Mouse (Mus musculus) lung, postnatal 0 days (tissue): Measurements from ENCODE around the gene Serinc5. TPM values are rescaled to one million over a fixed set of nuclear protein-coding genes. Genes with fewer than 3 reads are reported as not detected.
A peak's percentile ranks its signal among the peaks of the same experiment; 100 is the strongest.
"Not testable (repeated sequence)": the region's sequence is repeated elsewhere in the genome, so short reads cannot be mapped to it uniquely, and the experiment has no call there.

ENCODE experiments used
- ATAC-seq: fragments of 200-750 bp; cut with Nextera tagmentation; 2 replicates; pipeline ENCODE4 v1.8.0; 2017; ENCODE audit warnings: moderate library complexity
- DNase-seq: peaks from one replicate; pipeline ENCODE4 v3.0.0-alpha.2; 2016; ENCODE audit warnings: low spot score
- H3K27ac ChIP-seq: fragments of 300-500 bp; sonication (generic); 2 replicates; pipeline ENCODE4 v1.5.1; 2014; ENCODE audit warnings: antibody characterized with exemption, mild to moderate bottlenecking, low read length, mixed read lengths
- H3K27me3 ChIP-seq: fragments of 300-500 bp; sonication (generic); replicated peaks from 2 replicates; pipeline ENCODE4 v1.6.1; 2014; ENCODE audit warnings: low read length, mixed read lengths; ENCODE audit not compliant: insufficient read depth
- H3K36me3 ChIP-seq: fragments of 300-500 bp; sonication (generic); 2 replicates; pipeline ENCODE4 v1.6.1; 2014; ENCODE audit warnings: low read length, mixed read lengths; ENCODE audit not compliant: insufficient read depth
- H3K4me1 ChIP-seq: fragments of 300-500 bp; sonication (generic); 2 replicates; pipeline ENCODE4 v1.6.1; 2014; ENCODE audit warnings: antibody characterized with exemption, low read depth, low read length, mixed read lengths; ENCODE audit not compliant: insufficient read depth
- H3K4me2 ChIP-seq: fragments of 300-500 bp; sonication (generic); replicated peaks from 2 replicates; pipeline ENCODE4 v1.6.1; 2014; ENCODE audit warnings: low read depth, mild to moderate bottlenecking, low read length, moderate library complexity, mixed read lengths
- H3K4me3 ChIP-seq: fragments of 300-500 bp; sonication (generic); 2 replicates; pipeline ENCODE4 v1.5.1; 2014; ENCODE audit warnings: low read depth, low read length
- H3K9ac ChIP-seq: fragments of 300-500 bp; sonication (generic); replicated peaks from 2 replicates; pipeline ENCODE4 v1.6.1; 2014; ENCODE audit warnings: low read depth, mild to moderate bottlenecking
- H3K9me3 ChIP-seq: fragments of 300-500 bp; sonication (generic); 2 replicates; pipeline ENCODE4 v1.6.1; 2016; ENCODE audit warnings: low read length, mixed read lengths
- CTCF ChIP-seq: IDR thresholded peaks from 2 replicates; pipeline ENCODE4 v1.5.1; 2016; ENCODE audit warnings: antibody characterized with exemption, mild to moderate bottlenecking
- EP300 ChIP-seq: IDR thresholded peaks from 2 replicates; pipeline ENCODE4 v1.6.1; 2016; ENCODE audit warnings: antibody characterized with exemption, mild to moderate bottlenecking, control low read depth
- WGBS: fragments of 180-500 bp; shearing (Covaris S2); extraction: QIAGEN DNeasy Blood & Tissue Kit; methylation state at CpG from one replicate; pipeline ENCODE4 v1.1.7; 2014; 5-methylcytosine and 5-hydroxymethylcytosine counted together
- polyA plus RNA-seq: library from polyadenylated mRNA; unstranded; fragments of >200 nt; fragmentation: Nextera tagmentation; extraction: Ambion mirVana; gene quantifications from 2 replicates; pipeline ENCODE4 v1.2.1, GENCODE M21; 2015

Gene Serinc5
- polyA plus RNA-seq, 1 experiment from 2014 or later = 21.4 TPM

DNA sequence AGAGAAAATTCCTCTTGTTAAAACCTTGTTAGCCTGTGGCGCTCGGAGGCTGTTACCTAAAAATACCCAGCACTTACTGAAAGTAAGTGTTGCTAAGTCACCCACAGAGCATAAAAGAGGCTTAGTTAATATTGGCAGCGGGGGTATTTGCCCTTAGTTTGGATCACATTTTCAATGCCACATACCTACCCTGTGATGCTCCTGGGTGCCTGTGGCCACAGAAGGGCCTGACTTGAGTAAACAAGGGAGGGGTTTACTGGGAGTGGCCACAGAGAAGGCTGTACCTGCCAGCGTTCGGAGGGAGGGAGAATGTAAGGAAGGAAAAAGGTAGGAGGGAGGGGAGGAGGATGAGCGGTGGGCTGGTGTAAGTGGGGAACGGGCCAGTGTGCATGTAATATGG is 68.8 kb downstream of the Serinc5 start:
- DNase-seq = peak; percentile 71
- 62% methylated on average over 7 of the region's 7 CpGs for WGBS

DNA sequence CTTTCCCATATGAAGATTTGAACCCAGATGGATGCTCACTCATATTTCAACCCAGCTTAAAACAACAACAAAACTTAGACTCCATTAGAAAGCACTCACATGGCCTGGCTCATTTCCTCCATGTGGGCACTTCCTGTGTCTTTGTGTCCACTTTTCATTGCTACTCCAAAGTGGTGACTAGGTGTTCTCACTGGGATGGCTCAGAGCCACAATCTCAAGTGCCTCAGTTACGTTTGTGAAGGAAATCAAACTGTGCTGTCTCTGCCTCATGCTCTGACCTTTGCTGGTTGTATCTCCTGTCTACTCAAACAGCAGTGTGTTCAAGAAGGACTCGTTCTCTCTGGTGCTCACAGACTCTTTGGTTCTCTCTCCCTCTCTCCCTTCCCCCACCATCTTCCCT is 70.7 kb downstream of the Serinc5 start:
- ATAC-seq = no peak

More for the DNA sequence above, 68.8 kb downstream of the Serinc5 start:
- H3K9me3 ChIP-seq = no peaks in the 10 kb centered on the region
- H3K27ac ChIP-seq = peak overlapping the region; percentile 6; the same call in 1 of the 2 replicates
- TF ChIP-seq CTCF (no peak), EP300 (no peak)
- H3K36me3 ChIP-seq = no peaks in the 10 kb centered on the region
- H3K27me3 ChIP-seq = no peaks in the 10 kb centered on the region
- H3K4me2 ChIP-seq = no peak overlapping the region
- no peak overlapping the region for H3K9ac ChIP-seq
- H3K4me3 ChIP-seq = no peak overlapping the region
- ATAC-seq = peak; percentile 73
- H3K4me1 ChIP-seq = peaks cover 16% of the 10 kb centered on the region; the same call in 1 of the 2 replicates

DNA sequence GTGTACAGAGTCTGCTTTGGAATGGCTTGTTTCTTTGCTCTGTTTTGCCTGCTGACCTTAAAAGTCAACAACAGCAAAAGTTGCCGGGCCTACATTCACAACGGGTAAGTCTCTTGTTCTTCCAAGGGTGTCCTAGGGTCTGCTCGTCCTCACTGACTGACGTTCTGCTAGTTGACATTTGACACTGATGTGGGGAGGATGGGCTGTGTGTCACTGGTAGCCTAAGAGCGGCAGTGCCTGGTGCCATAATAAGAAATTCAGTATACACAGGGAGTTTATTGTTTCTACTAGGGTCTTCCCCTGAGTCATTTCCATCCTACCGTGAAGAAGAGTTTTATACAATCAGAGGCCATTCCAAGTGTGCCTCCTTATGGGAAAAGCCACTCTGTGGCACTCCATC is 71.9 kb downstream of the Serinc5 start:
- DNase-seq = no peak
- WGBS = 47% methylated on average over 6 of the region's 6 CpGs
- ATAC-seq = no peak

More for the DNA sequence above, 70.7 kb downstream of the Serinc5 start:
- H3K36me3 ChIP-seq = no peaks in the 10 kb centered on the region
- no peaks in the 10 kb centered on the region for H3K27me3 ChIP-seq
- no peaks in the 10 kb centered on the region for H3K9me3 ChIP-seq
- no peak overlapping the region for H3K4me2 ChIP-seq
- TF ChIP-seq EP300 = no peak
- no peak for TF ChIP-seq CTCF
- H3K27ac ChIP-seq = no peak overlapping the region
- 64% methylated on average over 2 of the region's 2 CpGs for WGBS
- DNase-seq = no peak
- H3K4me3 ChIP-seq = no peak overlapping the region
- peaks cover 10% of the 10 kb centered on the region; the same call in 1 of the 2 replicates for H3K4me1 ChIP-seq
- H3K9ac ChIP-seq = no peak overlapping the region

DNA sequence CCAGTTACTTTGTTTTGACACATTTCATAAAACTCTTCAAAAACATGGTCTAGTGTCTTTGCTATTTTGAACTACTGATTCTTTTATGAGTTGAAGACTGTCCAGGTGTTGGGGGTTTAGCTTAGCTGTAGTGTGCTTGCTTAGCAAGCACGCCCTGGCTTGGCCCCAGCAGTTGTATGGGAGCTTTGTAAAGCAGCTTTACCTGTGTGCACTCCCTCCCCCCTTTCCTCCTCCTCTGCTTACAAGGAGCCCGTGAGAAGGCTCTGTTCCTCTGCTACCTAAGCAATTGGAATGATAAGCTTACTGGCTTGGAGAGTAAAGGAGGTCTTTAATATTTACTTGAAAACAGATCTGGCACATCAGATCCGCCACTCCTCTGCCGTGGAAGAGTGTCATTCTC is 72.6 kb downstream of the Serinc5 start:
- 42% methylated on average over 4 of the region's 4 CpGs for WGBS
- H3K27me3 ChIP-seq = no peaks in the 10 kb centered on the region
- ATAC-seq (no peak), DNase-seq (no peak)
- H3K9ac ChIP-seq = no peak overlapping the region
- 0 out of 2 replicates have a peak overlapping the region, but pooled peaks have one; percentile 9 for H3K27ac ChIP-seq
- no peaks in the 10 kb centered on the region for H3K36me3 ChIP-seq
- no peak overlapping the region for H3K4me2 ChIP-seq
- peaks cover 10% of the 10 kb centered on the region; the same call in 1 of the 2 replicates for H3K4me1 ChIP-seq
- H3K9me3 ChIP-seq = no peaks in the 10 kb centered on the region
- no peak for TF ChIP-seq EP300
- no peak for TF ChIP-seq CTCF
- H3K4me3 ChIP-seq = no peak overlapping the region

More for the DNA sequence above, 71.9 kb downstream of the Serinc5 start:
- Histone ChIP-seq H3K36me3 (no peaks in the 10 kb centered on the region), H3K4me2 (no peak overlapping the region), H3K27me3 (no peaks in the 10 kb centered on the region), H3K4me3 (no peak overlapping the region), H3K4me1 (peaks cover 10% of the 10 kb centered on the region; the same call in 1 of the 2 replicates), H3K27ac (no peak overlapping the region), H3K9me3 (no peaks in the 10 kb centered on the region), H3K9ac (no peak overlapping the region)
- TF ChIP-seq CTCF (no peak), EP300 (no peak)

DNA sequence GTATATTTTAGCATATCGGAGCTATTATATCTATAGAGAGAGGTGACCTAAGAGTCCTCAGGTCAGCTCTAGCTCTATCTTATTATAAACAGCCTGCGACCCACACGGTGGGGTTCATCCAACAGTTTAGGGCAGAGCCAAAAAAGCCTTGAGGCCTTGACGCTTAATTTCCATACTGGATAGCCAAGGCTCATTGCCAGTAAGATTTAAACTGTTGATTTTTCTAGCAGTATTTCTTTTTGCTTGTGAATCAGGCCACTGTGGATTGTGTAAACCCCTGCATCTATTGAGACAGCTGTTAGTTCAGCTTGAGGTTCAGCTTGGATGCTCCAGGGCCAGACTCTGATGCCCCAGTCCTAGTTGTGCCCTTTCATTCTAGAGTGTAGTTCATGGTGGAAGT is 73.4 kb downstream of the Serinc5 start:
- Histone ChIP-seq H3K9me3 (no peaks in the 10 kb centered on the region), H3K4me3 (no peak overlapping the region), H3K36me3 (no peaks in the 10 kb centered on the region), H3K4me2 (no peak overlapping the region), H3K27me3 (no peaks in the 10 kb centered on the region), H3K4me1 (peaks cover 10% of the 10 kb centered on the region; the same call in 1 of the 2 replicates), H3K27ac (no peak overlapping the region), H3K9ac (no peak overlapping the region)
- DNase-seq = peak; percentile 53
- peak; percentile 56 for ATAC-seq
- WGBS = 46% methylated on average over 4 of the region's 4 CpGs
- TF ChIP-seq CTCF (no peak), EP300 (no peak)

DNA sequence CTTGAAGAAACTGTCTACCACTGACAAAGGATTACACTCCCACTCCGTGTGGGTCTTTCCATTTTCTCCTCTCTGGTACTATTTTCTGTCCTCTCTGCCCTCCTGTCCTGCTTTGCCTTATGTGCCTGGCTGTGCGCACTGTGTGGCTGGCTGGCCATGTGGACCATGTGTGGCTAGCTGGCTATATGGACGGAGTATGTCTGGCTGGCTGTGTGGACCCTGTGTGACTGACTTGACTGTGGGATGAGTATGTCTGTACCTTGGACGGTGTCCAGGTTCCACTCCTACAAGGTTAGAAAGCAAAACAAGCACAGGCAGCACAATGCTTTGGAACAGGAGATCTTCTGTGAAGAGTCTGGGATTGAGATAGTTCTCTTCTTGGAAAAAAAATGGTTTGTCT is 74.4 kb downstream of the Serinc5 start:
- no peak overlapping the region for H3K4me3 ChIP-seq
- ATAC-seq (no peak), DNase-seq (no peak)
- H3K36me3 ChIP-seq = no peaks in the 10 kb centered on the region
- H3K27me3 ChIP-seq = no peaks in the 10 kb centered on the region
- H3K9ac ChIP-seq = no peak overlapping the region
- peaks cover 10% of the 10 kb centered on the region; the same call in 1 of the 2 replicates for H3K4me1 ChIP-seq
- TF ChIP-seq EP300 (no peak), CTCF (no peak)
- H3K9me3 ChIP-seq = no peaks in the 10 kb centered on the region
- H3K27ac ChIP-seq = no peak overlapping the region
- 81% methylated on average over 4 of the region's 4 CpGs for WGBS
- no peak overlapping the region for H3K4me2 ChIP-seq

DNA sequence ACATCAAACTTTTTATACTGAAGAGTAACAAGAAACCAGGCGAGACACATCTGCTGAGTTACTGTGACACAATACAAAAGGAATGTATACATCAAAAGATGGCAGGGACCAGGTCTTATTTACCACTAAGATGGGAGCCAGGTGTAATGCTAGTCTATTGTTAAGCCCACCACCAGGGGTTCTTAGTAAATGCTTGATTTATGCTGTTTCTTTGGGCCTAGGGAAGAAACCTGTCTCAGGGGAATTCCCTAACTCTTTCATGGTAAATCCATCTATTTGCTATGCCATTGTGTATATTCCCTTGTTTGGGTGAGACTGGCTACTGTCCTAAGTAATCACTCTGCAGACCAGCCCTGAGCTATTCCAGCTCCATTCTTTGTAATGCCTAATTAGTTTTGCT is 76.3 kb downstream of the Serinc5 start:
- not testable (repeated sequence) for H3K36me3 ChIP-seq, H3K27ac ChIP-seq, H3K27me3 ChIP-seq, H3K9me3 ChIP-seq, DNase-seq, H3K9ac ChIP-seq, H3K4me3 ChIP-seq, ATAC-seq, H3K4me2 ChIP-seq
- peaks cover 10% of the 10 kb centered on the region; the same call in 1 of the 2 replicates for H3K4me1 ChIP-seq
- 78% methylated on average over 1 of the region's 1 CpGs for WGBS
